Mouse (Mus musculus): ENCODE measurements around the gene Gsg1l.

GRCm38 (mm10) chr7:125846866-125847527 lies 235.2 kb downstream of the Gsg1l start:
- TF ChIP-seq TAL1 (IDR thresholded peaks at IDR 0.05; ENCODE audit: low read length), result no peak
- no peak for TF ChIP-seq GATA1 (IDR thresholded peaks at IDR 0.05; ENCODE audit: low read length)

Measured in erythroblast, embryonic 14.5 days (primary cell).